Mouse (Mus musculus) stomach, embryonic 15.5 days (tissue): ENCODE measurements at regions not wholly inside any gene's neighbourhood (a gene's known extent, or its start where the extent isn't known, plus 50 kb on each side); places are given as distances from the start of the nearest gene placed in this dataset.

Source experiments
- ATAC-seq: fragments of 200-750 bp; cut with Nextera tagmentation; 2 replicates; pipeline ENCODE4 v1.8.0; 2017; ENCODE audit warnings: low read depth, moderate number of reproducible peaks, moderate TSS enrichment; ENCODE audit not compliant: insufficient read depth, low FRiP score
- H3K27ac ChIP-seq: fragments of 300-500 bp; sonication (generic); 2 replicates; pipeline ENCODE4 v1.5.1; 2015; ENCODE audit warnings: mild to moderate bottlenecking, inconsistent platforms
- H3K27me3 ChIP-seq: fragments of 300-500 bp; sonication (generic); replicated peaks from 2 replicates; pipeline ENCODE4 v1.6.1; 2015; ENCODE audit warnings: inconsistent platforms
- H3K36me3 ChIP-seq: fragments of 300-500 bp; sonication (generic); 2 replicates; pipeline ENCODE4 v1.6.1; 2015; ENCODE audit warnings: inconsistent platforms
- H3K4me1 ChIP-seq: fragments of 300-500 bp; sonication (generic); 2 replicates; pipeline ENCODE4 v1.6.1; 2015; ENCODE audit warnings: inconsistent platforms
- H3K4me2 ChIP-seq: fragments of 300-500 bp; sonication (generic); 2 replicates; pipeline ENCODE4 v1.6.1; 2015; ENCODE audit warnings: mild to moderate bottlenecking, inconsistent platforms
- H3K4me3 ChIP-seq: fragments of 300-500 bp; sonication (generic); replicated peaks from 2 replicates; pipeline ENCODE4 v1.5.1; 2015; ENCODE audit warnings: inconsistent platforms
- H3K9ac ChIP-seq: fragments of 300-500 bp; sonication (generic); 2 replicates; pipeline ENCODE4 v1.6.1; 2015; ENCODE audit warnings: inconsistent platforms
- H3K9me3 ChIP-seq: fragments of 300-500 bp; sonication (generic); 2 replicates; pipeline ENCODE4 v1.6.1; 2016; ENCODE audit warnings: inconsistent platforms
- WGBS: fragments of 180-500 bp; shearing (Covaris S2); methylation state at CpG from one replicate; pipeline ENCODE4 v1.1.7; 2015; 5-methylcytosine and 5-hydroxymethylcytosine counted together

GRCm38 (mm10) chr4:47598216-47598615 lies 123.8 kb downstream of the Sec61b start:
- no peak for ATAC-seq
- Histone ChIP-seq H3K9me3 (no peaks in the 10 kb centered on the region), H3K4me3 (no peak overlapping the region), H3K4me1 (no peaks in the 10 kb centered on the region), H3K9ac (no peak overlapping the region), H3K36me3 (no peaks in the 10 kb centered on the region), H3K27me3 (no peaks in the 10 kb centered on the region), H3K4me2 (no peak overlapping the region), H3K27ac (no peak overlapping the region)
- 39% methylated on average over 2 of the region's 2 CpGs for WGBS

- Histone ChIP-seq H3K27me3 (no peaks in the 10 kb centered on the region), H3K9me3 (no peaks in the 10 kb centered on the region), H3K36me3 (no peaks in the 10 kb centered on the region), H3K4me1 (no peaks in the 10 kb centered on the region), H3K4me3 (no peak overlapping the region), H3K9ac (no peak overlapping the region), H3K27ac (no peak overlapping the region), H3K4me2 (no peak overlapping the region)
- WGBS, result 73% methylated on average over 10 of the region's 10 CpGs
- ATAC-seq, result no peak
These were observed 127.0 kb downstream of the Sec61b start for GRCm38 (mm10) chr4:47601301-47602070.

DNA sequence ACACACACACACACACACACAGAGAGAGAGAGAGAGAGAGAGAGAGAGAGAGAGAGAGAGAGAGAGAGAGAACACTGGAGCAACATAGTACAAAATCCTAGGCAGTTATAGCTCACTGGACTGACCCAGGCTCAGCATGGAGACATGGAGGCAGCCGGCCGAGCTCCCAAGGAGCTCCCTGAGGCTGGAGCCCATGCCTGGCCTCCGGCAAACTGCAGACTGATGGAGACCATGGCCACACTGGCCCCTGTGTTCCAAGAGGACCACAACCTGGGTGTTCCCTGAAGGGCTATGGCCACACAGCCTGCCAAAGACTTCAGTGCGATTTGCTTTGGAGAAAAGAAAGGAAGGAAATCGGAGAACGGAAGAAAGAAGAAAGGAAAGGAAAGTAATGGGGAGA lies 128.9 kb downstream of the Sec61b start:
- H3K4me3 ChIP-seq, result peak overlapping the region; percentile 22
- no peak for ATAC-seq
- H3K4me2 ChIP-seq, result peak overlapping the region; percentile 49
- no peak overlapping the region for H3K9ac ChIP-seq
- H3K9me3 ChIP-seq, result no peaks in the 10 kb centered on the region
- peak overlapping the region; percentile 26; the same call in 1 of the 2 replicates for H3K27ac ChIP-seq
- no peaks in the 10 kb centered on the region for H3K36me3 ChIP-seq
- H3K4me1 ChIP-seq, result no peaks in the 10 kb centered on the region
- no peaks in the 10 kb centered on the region for H3K27me3 ChIP-seq
- 60% methylated on average over 6 of the region's 6 CpGs for WGBS

GRCm38 (mm10) chr4:47603847-47604397 lies 129.5 kb downstream of the Sec61b start:
- Histone ChIP-seq H3K27ac (0 out of 2 replicates have a peak overlapping the region, but pooled peaks have one; percentile 32), H3K4me1 (no peaks in the 10 kb centered on the region)

GRCm38 (mm10) chr4:47605676-47606075 lies 131.2 kb downstream of the Sec61b start:
- no peak overlapping the region for H3K4me2 ChIP-seq
- H3K9ac ChIP-seq, result no peak overlapping the region
- WGBS, result 88% methylated on average over 4 of the region's 4 CpGs

More at GRCm38 (mm10) chr4:47603847-47604397, 129.5 kb downstream of the Sec61b start:
- Histone ChIP-seq H3K4me2 (peak overlapping the region; percentile 49), H3K9ac (no peak overlapping the region), H3K4me3 (peak overlapping the region; percentile 22), H3K9me3 (no peaks in the 10 kb centered on the region), H3K36me3 (no peaks in the 10 kb centered on the region), H3K27me3 (no peaks in the 10 kb centered on the region)
- peak; percentile 70 for ATAC-seq
- WGBS, result 23% methylated on average over 14 of the region's 14 CpGs

GRCm38 (mm10) chr4:47608673-47609072 lies 134.2 kb downstream of the Sec61b start:
- 56% methylated on average over 5 of the region's 5 CpGs for WGBS
- Histone ChIP-seq H3K27ac (no peak overlapping the region), H3K27me3 (no peaks in the 10 kb centered on the region), H3K36me3 (no peaks in the 10 kb centered on the region), H3K4me2 (no peak overlapping the region), H3K9me3 (no peaks in the 10 kb centered on the region), H3K4me3 (no peak overlapping the region), H3K4me1 (no peaks in the 10 kb centered on the region), H3K9ac (no peak overlapping the region)
- ATAC-seq, result no peak

More at GRCm38 (mm10) chr4:47605676-47606075, 131.2 kb downstream of the Sec61b start:
- Histone ChIP-seq H3K4me3 (no peak overlapping the region), H3K9me3 (no peaks in the 10 kb centered on the region), H3K27me3 (no peaks in the 10 kb centered on the region), H3K36me3 (no peaks in the 10 kb centered on the region), H3K4me1 (no peaks in the 10 kb centered on the region), H3K27ac (no peak overlapping the region)
- no peak for ATAC-seq

DNA sequence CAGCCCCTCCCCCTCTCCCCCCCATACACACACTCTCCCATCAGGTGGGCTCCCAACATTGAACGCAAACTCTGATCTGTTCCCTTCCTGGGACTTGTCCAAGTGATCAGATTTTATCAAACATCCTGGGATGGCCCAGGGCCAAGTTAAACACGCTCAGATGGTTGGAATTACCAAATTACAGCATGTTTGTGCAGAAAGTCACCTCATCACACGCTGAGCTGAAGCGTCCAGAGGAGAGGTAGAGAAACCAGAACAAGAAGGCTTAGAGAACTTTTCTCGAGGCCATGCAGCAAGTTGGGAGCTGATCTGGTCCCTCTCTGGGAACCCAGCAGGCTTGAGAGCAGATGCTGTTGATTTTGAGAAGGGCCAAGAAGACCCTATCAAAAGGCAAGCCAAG lies 136.5 kb downstream of the Sec61b start:
- H3K27me3 ChIP-seq, result no peaks in the 10 kb centered on the region
- WGBS, result 42% methylated on average over 5 of the region's 5 CpGs
- H3K4me3 ChIP-seq, result no peak overlapping the region
- H3K9ac ChIP-seq, result no peak overlapping the region
- no peak for ATAC-seq
- no peak overlapping the region for H3K27ac ChIP-seq
- H3K9me3 ChIP-seq, result no peaks in the 10 kb centered on the region
- no peaks in the 10 kb centered on the region for H3K4me1 ChIP-seq
- H3K36me3 ChIP-seq, result no peaks in the 10 kb centered on the region
- no peak overlapping the region for H3K4me2 ChIP-seq

DNA sequence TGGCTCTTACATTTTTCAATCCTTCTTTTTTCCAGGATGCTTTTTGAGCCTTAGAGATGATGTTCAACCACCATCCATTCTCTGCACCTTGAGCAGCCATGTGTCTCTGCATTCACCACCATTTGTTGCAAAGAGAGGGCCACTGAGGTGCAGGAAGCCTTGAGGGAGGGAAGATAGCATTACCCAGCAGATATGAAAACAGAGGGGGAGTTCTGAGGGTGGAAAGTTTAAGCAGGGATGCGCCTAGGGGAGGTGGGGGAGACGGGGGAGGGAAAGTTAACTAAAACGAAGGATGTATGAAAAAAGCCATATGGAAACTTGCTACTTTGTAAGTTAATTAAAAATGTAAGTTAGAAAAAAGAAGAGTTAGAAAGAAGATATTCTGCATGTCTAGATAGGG lies 142.1 kb downstream of the Sec61b start:
- Histone ChIP-seq H3K4me1 (no peaks in the 10 kb centered on the region), H3K4me3 (no peak overlapping the region), H3K27ac (no peak overlapping the region), H3K9me3 (no peaks in the 10 kb centered on the region), H3K27me3 (no peaks in the 10 kb centered on the region), H3K36me3 (no peaks in the 10 kb centered on the region), H3K4me2 (no peak overlapping the region), H3K9ac (no peak overlapping the region)
- no peak for ATAC-seq
- 75% methylated on average over 3 of the region's 3 CpGs for WGBS

- WGBS, result 74% methylated on average over 3 of the region's 3 CpGs
- no peak overlapping the region for H3K9ac ChIP-seq
- no peak overlapping the region for H3K4me3 ChIP-seq
- H3K27ac ChIP-seq, result no peak overlapping the region
- no peaks in the 10 kb centered on the region for H3K36me3 ChIP-seq
- H3K4me2 ChIP-seq, result no peak overlapping the region
- H3K9me3 ChIP-seq, result no peaks in the 10 kb centered on the region
- H3K4me1 ChIP-seq, result no peaks in the 10 kb centered on the region
- no peak for ATAC-seq
- no peaks in the 10 kb centered on the region for H3K27me3 ChIP-seq
These were observed 146.2 kb downstream of the Sec61b start for GRCm38 (mm10) chr4:47620700-47621099.

DNA sequence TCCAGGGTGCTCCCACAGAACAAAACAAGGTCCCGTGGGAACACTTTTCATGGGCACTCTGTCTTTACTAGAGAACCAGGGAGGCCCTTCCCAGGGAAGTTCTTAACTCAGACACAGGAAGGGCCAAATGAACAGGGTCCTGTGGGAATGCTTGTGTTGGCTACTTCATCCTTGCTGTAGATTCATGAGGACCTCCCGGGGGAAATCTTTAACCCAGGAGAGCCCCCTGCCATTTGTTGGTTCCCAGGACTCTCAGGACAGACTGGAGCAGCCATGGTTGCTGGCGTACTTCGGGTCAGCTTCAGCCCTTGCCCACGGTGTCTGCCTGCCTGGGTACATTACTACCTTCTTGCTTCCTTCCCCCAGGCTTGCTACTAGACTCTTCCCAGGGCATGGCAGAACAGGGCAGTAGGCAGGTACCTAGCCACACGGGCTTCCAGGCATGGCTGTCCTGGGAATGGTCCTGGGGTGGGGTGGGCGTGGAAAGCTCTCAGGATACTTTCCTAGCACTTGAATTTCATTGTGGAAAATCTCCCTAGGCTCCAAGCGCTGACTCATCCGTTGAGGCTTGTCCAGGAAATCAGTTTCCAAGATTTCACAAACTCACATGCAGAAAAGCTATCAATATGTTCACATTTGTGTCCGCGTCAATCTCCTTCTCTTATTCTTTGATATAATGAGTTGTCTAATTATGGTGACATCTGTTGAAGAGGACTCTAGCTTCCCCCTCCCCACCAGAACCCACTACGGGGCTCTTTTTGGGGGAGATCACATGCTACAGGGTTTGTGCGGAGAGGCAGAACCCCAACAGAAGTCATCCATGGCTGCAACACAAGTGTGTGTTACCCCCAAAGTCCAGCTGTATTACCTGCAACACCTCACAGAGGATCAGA lies 148.6 kb downstream of the Sec61b start:
- Histone ChIP-seq H3K9me3 (no peaks in the 10 kb centered on the region), H3K4me2 (no peak overlapping the region), H3K4me3 (no peak overlapping the region), H3K4me1 (no peaks in the 10 kb centered on the region), H3K36me3 (no peaks in the 10 kb centered on the region), H3K27ac (no peak overlapping the region), H3K27me3 (no peaks in the 10 kb centered on the region), H3K9ac (no peak overlapping the region)
- WGBS, result 87% methylated on average over 13 of the region's 13 CpGs
- ATAC-seq, result no peak

DNA sequence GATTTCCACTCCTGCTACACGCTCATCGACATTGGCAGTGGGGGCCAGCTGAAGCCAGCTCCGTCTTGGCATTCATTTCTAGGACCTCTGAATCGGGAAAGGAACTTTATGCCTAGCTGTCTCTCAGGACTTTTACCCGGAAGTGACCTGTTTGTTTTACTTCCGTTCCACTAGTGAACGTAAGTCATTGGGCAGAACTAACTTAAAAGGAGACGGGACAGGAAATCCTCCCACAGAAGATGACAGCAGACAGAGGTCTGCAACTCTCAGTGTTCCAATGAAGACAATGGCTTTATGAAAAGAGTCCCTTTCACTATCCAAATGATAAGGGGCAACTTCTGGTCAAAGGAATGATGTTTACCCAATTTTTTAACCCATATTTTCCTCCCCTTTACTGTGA lies 155.5 kb downstream of the Sec61b start:
- H3K27me3 ChIP-seq, result no peaks in the 10 kb centered on the region
- H3K4me1 ChIP-seq, result no peaks in the 10 kb centered on the region
- H3K27ac ChIP-seq, result no peak overlapping the region
- H3K36me3 ChIP-seq, result no peaks in the 10 kb centered on the region
- no peaks in the 10 kb centered on the region for H3K9me3 ChIP-seq
- ATAC-seq, result no peak
- H3K4me2 ChIP-seq, result no peak overlapping the region
- 51% methylated on average over 8 of the region's 8 CpGs for WGBS
- H3K4me3 ChIP-seq, result no peak overlapping the region
- no peak overlapping the region for H3K9ac ChIP-seq

- 54% methylated on average over 1 of the region's 1 CpGs for WGBS
- no peak overlapping the region for H3K27ac ChIP-seq
These were observed 156.0 kb downstream of the Sec61b start for GRCm38 (mm10) chr4:47630427-47630826.

More at GRCm38 (mm10) chr4:47630427-47630826, 156.0 kb downstream of the Sec61b start:
- Histone ChIP-seq H3K4me1 (no peaks in the 10 kb centered on the region), H3K9ac (no peak overlapping the region), H3K27me3 (no peaks in the 10 kb centered on the region), H3K4me2 (no peak overlapping the region), H3K9me3 (no peaks in the 10 kb centered on the region), H3K4me3 (no peak overlapping the region), H3K36me3 (no peaks in the 10 kb centered on the region)
- no peak for ATAC-seq
